In the genomic region with DNA sequence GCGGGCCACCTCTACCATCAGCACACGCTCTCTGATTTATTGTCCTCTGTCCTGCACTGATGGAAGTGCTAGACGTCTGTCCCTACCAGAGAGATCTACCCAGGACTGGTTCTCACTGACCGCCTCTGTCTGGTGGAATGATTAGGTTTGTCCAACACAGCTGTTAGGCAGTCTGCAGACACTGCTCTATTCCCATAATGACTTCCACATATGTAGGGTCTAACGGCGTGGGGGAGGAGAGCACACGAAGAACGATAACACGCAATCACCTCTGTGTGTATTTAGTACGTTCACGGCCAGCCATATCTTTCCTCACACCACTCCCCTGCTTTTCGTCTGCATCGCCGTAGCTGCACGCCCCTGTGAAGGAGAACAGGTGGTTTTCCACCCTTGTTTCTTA, we compare ENCODE assay signal across 14 mouse cellular contexts.
DNase-seq lines count a peak whose midpoint lies in the region; ATAC-seq and TF ChIP-seq lines count a peak whose summit lies in the region.
"Had no signal": no experiment of that assay in that cellular context is flagged by ENCODE, and none has a peak within 500 bp of the region (broad histone marks: within the 10 kb centered on the region; RNA-seq: fewer than 3 reads in every experiment).

No protein-coding gene starts in this region.

- peak overlapping the region; percentile 45; the same call in 1 of the 2 replicates for H3K27ac ChIP-seq in heart, adult 2 months
- no peak overlapping the region for H3K27ac ChIP-seq in heart, embryonic 12.5 days (ENCODE audit: poor library complexity, severe bottlenecking)
- no peak overlapping the region for H3K27ac ChIP-seq in lung, embryonic 14.5 days (ENCODE audit: low read depth)
- H3K27ac ChIP-seq in lung, postnatal 0 days (ENCODE audit: low read length): no peak overlapping the region
- H3K27ac ChIP-seq in limb, embryonic 13.5 days: no peak overlapping the region
- no peak overlapping the region for H3K27ac ChIP-seq in stomach, postnatal 0 days (replicated peaks)
- H3K27ac ChIP-seq: hindbrain, embryonic 12.5 days had no signal

- no peak overlapping the region for H3K4me2 ChIP-seq in heart, embryonic 12.5 days
- 0 out of 2 replicates have a peak overlapping the region, but pooled peaks have one; percentile 8 for H3K4me2 ChIP-seq in lung, embryonic 14.5 days
- no peak overlapping the region for H3K4me2 ChIP-seq in lung, postnatal 0 days (replicated peaks; ENCODE audit: low read depth, low read length)
- peak overlapping the region; percentile 15; the same call in 1 of the 2 replicates for H3K4me2 ChIP-seq in limb, embryonic 13.5 days (replicated peaks)
- H3K4me2 ChIP-seq in stomach, postnatal 0 days (replicated peaks; ENCODE audit: low read depth): 0 out of 2 replicates have a peak overlapping the region, but pooled peaks have one; percentile 20
- H3K4me2 ChIP-seq: heart, embryonic 11.5 days; hindbrain, embryonic 12.5 days had no signal

- H3K9me3 ChIP-seq in heart, embryonic 12.5 days (replicated peaks): no peaks in the 10 kb centered on the region
- H3K9me3 ChIP-seq in lung, embryonic 14.5 days (ENCODE audit: low read depth, low read length): no peaks in the 10 kb centered on the region
- H3K9me3 ChIP-seq in lung, postnatal 0 days (ENCODE audit: low read length): no peaks in the 10 kb centered on the region
- no peaks in the 10 kb centered on the region for H3K9me3 ChIP-seq in limb, embryonic 13.5 days
- H3K9me3 ChIP-seq in stomach, postnatal 0 days (ENCODE audit: control insufficient read depth, low read length): no peaks in the 10 kb centered on the region
- H3K9me3 ChIP-seq: hindbrain, embryonic 12.5 days had no signal

- TF ChIP-seq EP300 in heart, adult 2 months (IDR thresholded peaks at IDR 0.05; ENCODE audit: insufficient read depth, low read depth, low read length): peak; percentile 79; the same call in 1 of the 2 replicates
- no peak for TF ChIP-seq EP300 in lung, postnatal 0 days (IDR thresholded peaks at IDR 0.05)
- TF ChIP-seq EP300 in stomach, postnatal 0 days (optimal IDR thresholded peaks at IDR 0.05): no peak

- H3K36me3 ChIP-seq in heart, adult 2 months (ENCODE audit: control insufficient read depth, insufficient read depth, low read length): no peaks in the 10 kb centered on the region
- no peaks in the 10 kb centered on the region for H3K36me3 ChIP-seq in heart, embryonic 12.5 days
- H3K36me3 ChIP-seq in lung, embryonic 14.5 days (ENCODE audit: insufficient read depth): no peaks in the 10 kb centered on the region
- H3K36me3 ChIP-seq in lung, postnatal 0 days (ENCODE audit: insufficient read depth, low read length): no peaks in the 10 kb centered on the region
- H3K36me3 ChIP-seq in limb, embryonic 13.5 days: no peaks in the 10 kb centered on the region
- H3K36me3 ChIP-seq in stomach, postnatal 0 days (ENCODE audit: control insufficient read depth, insufficient read depth, low read length): no peaks in the 10 kb centered on the region
- H3K36me3 ChIP-seq: hindbrain, embryonic 12.5 days had no signal

- intact Hi-C loops in heart, adult 2 months (cut with DNase I): loop anchor here (5.0 kb wide), 2 partner anchors 208 to 918 kb away; no protein-coding TSS in a partner anchor

- no peak for TF ChIP-seq CTCF in heart, adult 2 months (IDR thresholded peaks at IDR 0.05)
- TF ChIP-seq CTCF in lung, embryonic 14.5 days (IDR thresholded peaks at IDR 0.05; ENCODE audit: low read depth): no peak
- TF ChIP-seq CTCF in lung, postnatal 0 days (IDR thresholded peaks at IDR 0.05): no peak
- TF ChIP-seq CTCF in stomach, postnatal 0 days (IDR thresholded peaks at IDR 0.05; ENCODE audit: low read depth): no peak

- peaks cover 2% of the 10 kb centered on the region; the same call in 1 of the 2 replicates for H3K4me1 ChIP-seq in heart, adult 2 months (ENCODE audit: control insufficient read depth, insufficient read depth, low read length)
- peaks cover 20% of the 10 kb centered on the region for H3K4me1 ChIP-seq in heart, embryonic 12.5 days (replicated peaks)
- H3K4me1 ChIP-seq in lung, embryonic 14.5 days (ENCODE audit: insufficient read depth): peaks cover 17% of the 10 kb centered on the region
- no peaks in the 10 kb centered on the region; the same call in 1 of the 2 replicates for H3K4me1 ChIP-seq in lung, postnatal 0 days (ENCODE audit: insufficient read depth, low read depth, low read length)
- H3K4me1 ChIP-seq in limb, embryonic 13.5 days: peaks cover 22% of the 10 kb centered on the region
- no peaks in the 10 kb centered on the region for H3K4me1 ChIP-seq in stomach, postnatal 0 days (replicated peaks; ENCODE audit: control insufficient read depth, insufficient read depth)

- 38% methylated on average over 15 of the region's 15 CpGs for WGBS in heart, adult 2 months
- 66% methylated on average over 15 of the region's 15 CpGs for WGBS in heart, embryonic 12.5 days
- 51% methylated on average over 15 of the region's 15 CpGs for WGBS in lung, embryonic 14.5 days
- WGBS in lung, postnatal 0 days: 47% methylated on average over 15 of the region's 15 CpGs
- whole genome bisulfite sequencing in limb, embryonic 13.5 days: 61% methylated on average over 15 of the region's 15 CpGs
- WGBS in stomach, postnatal 0 days: 45% methylated on average over 15 of the region's 15 CpGs

- H3K9ac ChIP-seq in heart, adult 2 months (ENCODE audit: low read depth, low read length): no peak overlapping the region
- H3K9ac ChIP-seq in heart, embryonic 12.5 days: no peak overlapping the region
- no peak overlapping the region for H3K9ac ChIP-seq in lung, embryonic 14.5 days
- no peak overlapping the region for H3K9ac ChIP-seq in lung, postnatal 0 days (replicated peaks; ENCODE audit: low read depth)
- H3K9ac ChIP-seq in limb, embryonic 13.5 days: no peak overlapping the region
- no peak overlapping the region for H3K9ac ChIP-seq in stomach, postnatal 0 days (ENCODE audit: low read length)
- H3K9ac ChIP-seq: hindbrain, embryonic 12.5 days had no signal

- H3K4me3 ChIP-seq in heart, adult 2 months: peak overlapping the region; percentile 24; the same call in 1 of the 2 replicates
- no peak overlapping the region for H3K4me3 ChIP-seq in heart, embryonic 12.5 days
- H3K4me3 ChIP-seq in lung, embryonic 14.5 days (ENCODE audit: low read depth, low read length): no peak overlapping the region
- H3K4me3 ChIP-seq in lung, postnatal 0 days (ENCODE audit: low read depth, low read length): no peak overlapping the region
- no peak overlapping the region for H3K4me3 ChIP-seq in limb, embryonic 13.5 days
- no peak overlapping the region for H3K4me3 ChIP-seq in stomach, postnatal 0 days (ENCODE audit: low read depth, low read length)
- H3K4me3 ChIP-seq: hindbrain, embryonic 12.5 days had no signal

- no peaks in the 10 kb centered on the region for H3K79me2 ChIP-seq in heart, adult 2 months (replicated peaks; ENCODE audit: control insufficient read depth, insufficient read depth, low read length)

- H3K27me3 ChIP-seq in heart, adult 2 months (ENCODE audit: control insufficient read depth, insufficient read depth, low read length): no peaks in the 10 kb centered on the region
- H3K27me3 ChIP-seq in heart, embryonic 12.5 days (replicated peaks): no peaks in the 10 kb centered on the region
- H3K27me3 ChIP-seq in lung, embryonic 14.5 days (ENCODE audit: insufficient read depth, low read length): no peaks in the 10 kb centered on the region
- H3K27me3 ChIP-seq in lung, postnatal 0 days (replicated peaks; ENCODE audit: insufficient read depth, low read length): no peaks in the 10 kb centered on the region
- no peaks in the 10 kb centered on the region for H3K27me3 ChIP-seq in limb, embryonic 13.5 days
- H3K27me3 ChIP-seq in stomach, postnatal 0 days (ENCODE audit: control insufficient read depth, insufficient read depth, low read length): no peaks in the 10 kb centered on the region
- H3K27me3 ChIP-seq: hindbrain, embryonic 12.5 days had no signal

- ATAC-seq in heart, embryonic 12.5 days (ENCODE audit: insufficient number of reproducible peaks, low FRiP score): no peak
- no peak for ATAC-seq in lung, embryonic 14.5 days (ENCODE audit: insufficient read depth)
- ATAC-seq in lung, postnatal 0 days: no peak
- peak; percentile 76 for ATAC-seq in limb, embryonic 13.5 days (ENCODE audit: low FRiP score, low read depth)
- ATAC-seq in stomach, postnatal 0 days (ENCODE audit: low FRiP score, low TSS enrichment): peak; percentile 63

- DNase-seq in heart, adult 2 months: no peak
- DNase-seq in lung, embryonic 14.5 days: no peak
- DNase-seq in lung, postnatal 0 days (ENCODE audit: low spot score): no peak
- DNase-seq in stomach, postnatal 0 days (ENCODE audit: low spot score): peak; percentile 47
- DNase-seq in cerebellum, adult 11 months: no peak
- DNase-seq: adrenal gland, postnatal 10 days; cerebellum, postnatal 25 days; kidney, adult 2 months; lung, postnatal 10 days; right cerebral cortex, postnatal 25 days had no signal

- TF ChIP-seq POLR2A in heart, adult 2 months (IDR thresholded peaks at IDR 0.05; ENCODE audit: insufficient read depth, low read depth, low read length): no peak

Comparison
In these comparisons a context has a peak if more than half of its experiments do, and no peak if none do; other contexts are left out.
1. H3K4me2 ChIP-seq: peak in lung, embryonic 14.5 days (single experiment), limb, embryonic 13.5 days (single experiment) and stomach, postnatal 0 days (single experiment); none in heart, embryonic 12.5 days (single experiment) and lung, postnatal 0 days (single experiment).
2. ATAC-seq: peak in limb, embryonic 13.5 days (single experiment) and stomach, postnatal 0 days (single experiment); none in heart, embryonic 12.5 days (single experiment), lung, embryonic 14.5 days (single experiment) and lung, postnatal 0 days (single experiment).